Mouse (Mus musculus) small intestine, adult 10 weeks (tissue): Measurements from ENCODE around the gene Itih4. TPM values are rescaled to one million over a fixed set of nuclear protein-coding genes. Genes with fewer than 3 reads are reported as not detected.

ENCODE experiments used
- polyA plus RNA-seq: library from polyadenylated mRNA; stranded (reverse); fragments of 350-450 nt; fragmentation: Illumina TruSeq; extraction: RNeasy Lipid Tissue Mini Kit (QIAGEN cat#74804); gene quantifications from one replicate; pipeline ENCODE4 v1.2.3, GENCODE M21; 2014; ENCODE audit warnings: low replicate concordance

Itih4 gene
- not detected for polyA plus RNA-seq

GRCm38 (mm10) chr14:30886204-30886603 lies at the start of gene Itih4:
Itih4 (plus strand) TSS chr14:30886476.

GRCm38 (mm10) chr14:30878958-30879571 lies 7.2 kb upstream of the Itih4 start, which contains the start of gene Mustn1:
Mustn1 (plus strand) TSS chr14:30879200.

GRCm38 (mm10) chr14:30923375-30924105 lies 37.3 kb downstream of the Itih4 start, which contains the start of gene Itih3:
Itih3 (minus strand) TSS chr14:30923760.

GRCm38 (mm10) chr14:30943038-30943437 lies 56.8 kb downstream of the Itih4 start, which contains the start of gene Itih1:
Itih1 (minus strand) TSS chr14:30943289.

GRCm38 (mm10) chr14:30951154-30951825 lies 65.0 kb downstream of the Itih4 start, which contains the start of gene Nek4:
Nek4 (plus strand) TSS chr14:30951377.

Other genes with a start within 250 kb of the Itih4 start
- 6.7 TPM for gene Rft1, start 232.1 kb upstream of the Itih4 start, polyA plus RNA-seq
- 7.6 TPM for gene Sfmbt1, start 171.6 kb upstream of the Itih4 start, polyA plus RNA-seq
- gene Tmem110, start 60.9 kb upstream of the Itih4 start, polyA plus RNA-seq = 2.2 TPM
- 1.3 TPM for gene Mustn1, start 7.3 kb upstream of the Itih4 start, polyA plus RNA-seq
- gene Itih3, start 37.3 kb downstream of the Itih4 start, polyA plus RNA-seq = 0.45 TPM
- gene Itih1, start 56.8 kb downstream of the Itih4 start, polyA plus RNA-seq = not detected
- 9.8 TPM for gene Nek4, start 64.9 kb downstream of the Itih4 start, polyA plus RNA-seq
- gene Glt8d1, start 114.9 kb downstream of the Itih4 start, polyA plus RNA-seq = 53.7 TPM
- 306 TPM for gene Spcs1, start 115.2 kb downstream of the Itih4 start, polyA plus RNA-seq
- 44.3 TPM for gene Pbrm1, start 132.7 kb downstream of the Itih4 start, polyA plus RNA-seq
- gene Gnl3, start 132.7 kb downstream of the Itih4 start, polyA plus RNA-seq = 103 TPM
- 5.6 TPM for gene Smim4, start 242.5 kb downstream of the Itih4 start, polyA plus RNA-seq
- not detected for gene Nt5dc2, start 244.6 kb downstream of the Itih4 start, polyA plus RNA-seq